Mouse (Mus musculus) C2C12 (cell line): Measurements from ENCODE around the gene Me1. TPM values are rescaled to one million over a fixed set of nuclear protein-coding genes. Genes with fewer than 3 reads are reported as not detected.

ENCODE experiments used
- H3K27me3 ChIP-seq: one replicate; pipeline ENCODE4 v1.6.1; 2011; ENCODE audit not compliant: control insufficient read depth, insufficient read depth, insufficient read length
- H3K36me3 ChIP-seq: one replicate; pipeline ENCODE4 v1.6.1; 2011; ENCODE audit not compliant: control insufficient read depth, insufficient read depth
- H3K4me3 ChIP-seq: one replicate; pipeline ENCODE4 v1.5.1; 2011; ENCODE audit warnings: mild to moderate bottlenecking, control low read depth; ENCODE audit not compliant: poor library complexity, insufficient read depth, severe bottlenecking
- H3K79me2 ChIP-seq: one replicate; pipeline ENCODE4 v1.6.1; 2011; ENCODE audit not compliant: control insufficient read depth, insufficient read depth
- H3K79me3 ChIP-seq: one replicate; pipeline ENCODE4 v1.6.1; 2011; ENCODE audit warnings: low read depth, control low read depth
- H3ac ChIP-seq: one replicate; pipeline ENCODE3; 2011; ENCODE audit warnings: low read depth; ENCODE audit not compliant: control insufficient read depth, insufficient read length
- CEBPB ChIP-seq: IDR thresholded peaks from one replicate; pipeline ENCODE4 v1.6.1; 2011; ENCODE audit warnings: low read depth, mild to moderate bottlenecking, control low read depth, moderate library complexity
- CTCF ChIP-seq: IDR thresholded peaks from one replicate; pipeline ENCODE4 v1.5.1; 2011; ENCODE audit not compliant: control insufficient read depth, insufficient read depth, insufficient read length
- FOSL1 ChIP-seq: IDR thresholded peaks from one replicate; pipeline ENCODE4 v1.8.0; 2011; ENCODE audit warnings: mild to moderate bottlenecking, low read length; ENCODE audit not compliant: poor library complexity, insufficient read depth, severe bottlenecking
- MAX ChIP-seq: IDR thresholded peaks from one replicate; pipeline ENCODE4 v1.6.1; 2011; ENCODE audit warnings: mild to moderate bottlenecking, control low read depth
- MYOD1 ChIP-seq: IDR thresholded peaks from one replicate; pipeline ENCODE4 v1.6.1; 2011; ENCODE audit warnings: low read depth; ENCODE audit not compliant: control insufficient read depth, insufficient read length
- MYOG ChIP-seq: IDR thresholded peaks from one replicate; pipeline ENCODE4 v1.6.1; 2011; ENCODE audit not compliant: control insufficient read depth, insufficient read length; ENCODE audit errors: extremely low read depth
- USF1 ChIP-seq: IDR thresholded peaks from one replicate; pipeline ENCODE4 v1.6.1; 2011; ENCODE audit warnings: low read depth, mild to moderate bottlenecking, control low read depth, moderate library complexity
- long read RNA-seq, 2 experiments: library from polyadenylated mRNA; unstranded; transcript quantifications; one replicate each; pipeline ENCODE4 v2.0.0; 2019 to 2020
- polyA plus RNA-seq: library from polyadenylated mRNA; unstranded; fragments of >200 nt; fragmentation: generic; extraction: Trizol; gene quantifications from one replicate; pipeline ENCODE4 v1.2.1, GENCODE M21; 2012; ENCODE audit warnings: missing spikeins

Me1 gene
- polyA plus RNA-seq, result 50.1 TPM
- long read RNA-seq, experiment 1, transcript Me1-201 (14 exons, 3,288 nt), result major isoform, 23 of 38 reads
- long read RNA-seq, experiment 1, partial matches to known transcripts, result 6 of 38 reads
- long read RNA-seq, experiment 1, other reads (novel, unspliced or antisense), result 9 of 38 reads
- long read RNA-seq, experiment 2, transcript Me1-201 (14 exons, 3,288 nt), result major isoform, 252 of 266 reads
- long read RNA-seq, experiment 2, partial matches to known transcripts, result 7 of 266 reads
- long read RNA-seq, experiment 2, other reads (novel, unspliced or antisense), result 7 of 266 reads

- Histone ChIP-seq H3K4me3 (peak within 1 kb of the TSS; percentile 64), H3K79me3 (peaks cover 34% of the 10 kb centered on the region), H3K27me3 (no peaks in the 10 kb centered on the region), H3K36me3 (no peaks in the 10 kb centered on the region), H3K79me2 (peaks cover 47% of the 10 kb centered on the region), H3ac (peak within 1 kb of the TSS; percentile 71)
- TF ChIP-seq MAX (no peak), CTCF (no peak), USF1 (no peak), CEBPB (no peak), MYOG (no peak), FOSL1 (no peak), MYOD1 (no peak)
Measured at GRCm38 (mm10) chr9:86695818-86696261, at the start of gene Me1. TSS of gene Me1 (minus strand) at chr9:86695953.

GRCm38 (mm10) chr9:86744041-86744440, 48.3 kb upstream of the Me1 start:
- Histone ChIP-seq H3ac (no peak overlapping the region), H3K79me3 (no peaks in the 10 kb centered on the region), H3K27me3 (no peaks in the 10 kb centered on the region), H3K36me3 (no peaks in the 10 kb centered on the region), H3K4me3 (no peak overlapping the region), H3K79me2 (no peaks in the 10 kb centered on the region)
- TF ChIP-seq MAX (no peak), USF1 (no peak), FOSL1 (no peak), MYOD1 (no peak), CTCF (no peak), CEBPB (no peak), MYOG (no peak)

DNA sequence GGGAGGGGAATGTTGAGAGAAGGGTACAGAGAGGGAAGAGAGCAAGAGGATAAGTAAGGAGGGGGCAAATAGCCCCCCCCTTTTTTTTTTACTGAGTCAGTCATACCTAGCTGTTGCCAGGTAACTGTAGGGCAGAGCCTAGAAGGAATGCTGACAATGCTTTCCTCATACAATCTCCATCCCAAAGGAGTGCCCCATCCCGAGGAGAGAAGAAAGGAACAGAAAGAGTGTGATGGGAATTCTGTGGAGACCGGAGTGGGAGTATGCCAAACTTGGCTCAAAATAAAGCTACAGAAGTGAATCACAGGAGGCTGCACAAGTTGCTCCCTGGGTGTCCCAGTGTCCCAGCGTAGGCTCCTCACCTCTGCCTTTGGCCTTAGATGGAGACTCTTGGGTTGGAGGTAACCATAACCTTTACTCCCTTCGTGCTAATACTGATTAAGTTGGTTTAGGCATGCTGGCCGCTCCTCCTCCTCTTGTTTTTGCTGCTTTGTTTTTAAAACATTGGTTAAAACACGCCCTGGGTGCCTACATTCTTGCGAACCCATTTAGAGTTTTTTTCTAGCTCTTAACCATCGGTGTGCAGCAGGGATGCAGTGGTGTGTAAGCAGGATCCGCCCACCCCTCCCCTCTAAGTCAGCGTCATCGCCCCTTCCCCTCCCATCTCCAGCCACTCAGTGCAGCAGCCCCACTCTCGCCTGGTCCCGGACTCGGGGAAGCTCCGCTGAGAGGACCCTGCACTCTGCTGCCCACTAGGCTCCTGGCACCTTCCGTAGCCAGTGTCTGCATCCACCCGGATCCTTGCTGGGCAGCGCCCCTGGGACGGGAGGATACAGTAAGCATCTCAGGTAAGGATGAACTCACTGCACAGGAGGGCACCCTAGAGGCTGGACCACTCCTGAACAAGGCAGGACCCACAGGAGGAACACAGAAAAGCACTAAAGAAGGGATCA, 47.5 kb upstream of the Me1 start, which contains the start of gene Prss35:
Prss35 (plus strand) TSS at position 691 of the 953 bp plus-strand sequence.
- Histone ChIP-seq H3K79me2 (no peaks in the 10 kb centered on the region), H3K27me3 (no peaks in the 10 kb centered on the region), H3ac (no peak within 1 kb of the TSS), H3K79me3 (no peaks in the 10 kb centered on the region), H3K36me3 (no peaks in the 10 kb centered on the region), H3K4me3 (no peak within 1 kb of the TSS)
- TF ChIP-seq MYOD1 (no peak), MYOG (no peak), CTCF (no peak), USF1 (no peak), FOSL1 (no peak), MAX (no peak), CEBPB (no peak)

GRCm38 (mm10) chr9:86739971-86740370, 44.2 kb upstream of the Me1 start:
- TF ChIP-seq MYOD1, result no peak
- no peak overlapping the region for H3ac ChIP-seq
- H3K79me3 ChIP-seq, result no peaks in the 10 kb centered on the region
- H3K27me3 ChIP-seq, result no peaks in the 10 kb centered on the region
- no peaks in the 10 kb centered on the region for H3K36me3 ChIP-seq
- no peak overlapping the region for H3K4me3 ChIP-seq
- H3K79me2 ChIP-seq, result no peaks in the 10 kb centered on the region

DNA sequence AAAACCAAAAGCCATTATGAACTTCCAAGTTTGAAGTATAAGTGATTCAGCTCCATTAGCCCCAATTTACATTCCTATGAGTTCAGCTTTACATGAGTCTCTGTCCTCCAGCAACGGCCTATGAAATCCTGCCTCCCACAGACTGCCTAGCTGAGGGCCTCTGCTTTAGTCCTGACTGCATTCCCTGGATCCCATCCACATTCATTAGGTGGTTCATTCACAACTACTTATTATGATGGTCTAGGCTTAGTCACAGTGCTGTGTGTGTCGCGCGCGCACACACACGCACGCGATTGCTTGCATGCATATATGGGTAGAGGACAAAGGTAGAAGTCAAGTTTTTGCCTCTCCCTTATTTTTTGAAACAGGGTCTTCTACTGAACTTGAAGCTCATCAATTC, 43.0 kb upstream of the Me1 start:
- H3K79me3 ChIP-seq, result no peaks in the 10 kb centered on the region
- TF ChIP-seq CEBPB (no peak), USF1 (no peak), MAX (no peak), MYOG (no peak), CTCF (no peak), MYOD1 (no peak), FOSL1 (no peak)
- no peaks in the 10 kb centered on the region for H3K79me2 ChIP-seq
- no peak overlapping the region for H3ac ChIP-seq
- H3K4me3 ChIP-seq, result no peak overlapping the region
- H3K36me3 ChIP-seq, result no peaks in the 10 kb centered on the region
- no peaks in the 10 kb centered on the region for H3K27me3 ChIP-seq
